Mouse (Mus musculus) regulatory T cell (primary cell): Measurements from ENCODE around the gene Tmeff1.

Experiments used
- in situ Hi-C: fragments of 300-600 bp; cut with MboI, MseI; formaldehyde crosslinking; loops from one replicate; pipeline ENCODE4 v1.15.1; 2025; ENCODE audit warnings: high pct_unique_total_duplicates

Gene Tmeff1

DNA sequence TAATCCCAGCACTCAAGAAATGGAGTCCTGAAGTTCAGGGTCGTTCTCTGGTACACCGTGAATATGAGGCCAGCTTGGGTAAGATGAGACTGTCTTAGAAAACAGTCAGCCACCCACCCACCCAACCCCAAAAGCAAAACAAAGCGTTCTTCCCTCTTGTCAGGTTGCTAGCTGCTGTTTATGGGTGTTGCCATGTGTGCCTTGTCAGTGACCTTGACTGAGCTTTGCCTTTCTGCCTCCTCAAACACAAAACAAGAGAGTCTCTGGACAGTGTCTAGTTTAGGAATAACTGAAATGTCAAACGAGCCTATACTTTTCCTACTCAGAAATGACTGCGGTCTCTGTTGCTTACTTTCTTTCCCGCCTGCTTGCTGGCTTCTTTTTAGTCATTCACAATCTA is 37.3 kb downstream of the Tmeff1 start:
- in situ Hi-C loops, result no loop called here

DNA sequence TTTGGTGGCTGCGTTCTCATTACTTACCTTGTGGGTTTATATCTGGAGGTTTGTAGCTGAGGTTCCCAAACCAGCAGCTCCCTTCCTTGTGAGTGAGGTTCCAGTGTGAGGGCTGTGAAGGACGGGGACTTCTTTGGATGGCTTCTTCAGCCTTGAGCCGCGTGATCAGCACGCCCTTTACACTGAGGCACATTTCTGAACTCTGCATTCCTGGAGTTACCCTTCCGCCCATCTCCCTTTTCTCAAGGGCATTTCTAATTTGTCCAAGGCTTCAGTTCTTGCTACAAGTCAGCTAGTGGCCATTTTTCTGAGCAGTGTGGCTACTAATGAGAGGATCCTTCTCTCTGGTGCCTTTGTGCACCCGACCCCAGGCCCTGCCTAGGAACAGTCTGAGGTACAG is 38.0 kb downstream of the Tmeff1 start:
- in situ Hi-C loops, result no loop called here

DNA sequence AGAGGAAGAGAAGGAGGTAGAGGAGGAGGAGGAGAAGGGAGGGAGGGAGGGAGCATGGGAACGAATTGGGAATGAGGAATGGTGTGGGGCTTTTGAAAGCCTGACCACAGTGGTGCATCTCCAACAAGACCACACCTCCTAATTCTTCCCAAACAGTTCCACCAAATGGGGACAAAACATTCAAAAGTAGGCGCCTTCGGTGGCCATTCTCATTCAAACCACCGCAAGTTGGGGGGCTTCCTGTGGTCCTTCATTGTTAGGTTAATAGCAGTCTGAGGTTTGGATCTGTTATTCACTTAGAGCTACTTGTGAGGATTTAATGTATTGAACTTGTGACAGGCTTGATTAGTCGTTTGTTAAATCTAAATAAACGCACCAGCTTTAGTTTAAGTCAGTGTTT is 40.0 kb downstream of the Tmeff1 start:
- in situ Hi-C loops, result no loop called here

DNA sequence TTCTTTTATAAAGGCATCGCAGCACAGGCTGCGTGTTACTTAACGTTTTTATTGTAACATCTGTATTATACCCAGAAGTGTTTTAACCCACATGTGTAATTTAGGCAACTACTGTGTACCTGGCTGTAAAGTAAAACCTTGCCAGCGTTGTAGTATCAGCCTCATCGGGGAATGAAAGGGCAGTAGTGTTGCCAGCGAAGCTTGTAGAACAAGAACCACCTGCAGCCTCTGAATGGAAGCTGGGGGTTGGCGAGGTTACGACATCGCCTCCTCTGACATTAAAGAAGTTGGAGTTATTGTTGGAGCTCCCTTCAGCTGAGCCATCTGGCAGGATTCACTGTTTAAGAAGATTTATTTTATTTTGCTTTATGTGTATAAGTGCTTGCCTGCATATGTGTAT is 40.9 kb downstream of the Tmeff1 start:
- in situ Hi-C loops, result no loop called here

DNA sequence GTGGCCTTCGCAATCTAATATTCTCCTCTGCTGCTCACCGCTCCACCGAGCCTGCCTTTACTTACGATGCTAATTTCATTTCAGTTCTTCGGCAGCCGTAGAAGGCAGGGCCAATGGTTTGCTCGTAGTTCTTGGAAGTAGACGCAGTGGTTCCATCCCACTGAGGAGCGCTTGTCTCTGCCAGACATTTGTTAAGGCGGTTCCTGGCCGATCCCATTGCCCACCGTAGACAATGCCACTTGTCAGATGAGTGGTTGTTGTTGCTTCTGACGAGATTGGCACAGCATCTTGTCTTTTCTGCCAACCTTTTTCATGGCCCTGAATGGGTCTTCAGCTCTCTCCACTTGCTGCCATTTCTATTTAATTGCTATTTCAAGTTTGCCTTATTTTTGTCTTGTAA is 44.5 kb downstream of the Tmeff1 start:
- in situ Hi-C loops, result no loop called here

DNA sequence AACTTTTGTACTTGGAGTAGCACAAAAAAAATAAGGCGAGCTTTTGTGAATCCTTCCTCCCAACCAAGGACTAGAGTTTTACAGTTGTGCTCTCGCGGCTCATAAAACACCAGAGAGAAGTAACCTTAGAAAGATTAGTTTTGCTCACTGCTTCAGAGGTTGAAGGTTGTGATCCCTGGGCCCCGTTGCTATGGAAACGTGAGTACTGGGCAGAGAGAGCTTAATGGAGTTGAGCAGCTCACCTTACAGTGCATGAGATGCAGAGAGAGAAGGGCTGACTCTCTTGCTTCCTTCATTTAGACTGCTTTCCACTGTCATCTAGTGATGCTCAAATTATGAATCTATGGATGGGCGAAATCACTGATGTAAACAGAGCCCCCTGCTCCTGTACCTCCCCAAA is 48.6 kb downstream of the Tmeff1 start:
- in situ Hi-C loops, result no loop called here

DNA sequence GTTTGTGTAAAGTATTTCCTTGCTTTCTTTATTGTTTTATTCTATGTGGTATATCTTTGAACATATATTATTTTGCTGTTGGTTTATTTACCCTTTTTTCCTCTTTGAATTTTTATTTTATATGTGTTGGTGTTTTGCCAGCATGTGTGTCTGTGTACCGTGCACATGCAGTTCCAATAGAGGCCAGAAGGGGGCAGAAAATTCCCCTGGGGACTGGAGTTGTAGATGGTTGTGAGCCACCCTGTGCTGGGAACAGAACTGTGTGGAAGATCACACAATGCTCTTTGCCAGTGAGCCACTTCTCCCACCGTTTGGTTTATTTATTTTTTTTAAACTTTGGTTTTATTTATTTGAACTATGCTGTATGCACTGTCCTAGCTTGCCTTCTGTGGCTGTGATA is 49.1 kb downstream of the Tmeff1 start:
- in situ Hi-C loops, result no loop called here

DNA sequence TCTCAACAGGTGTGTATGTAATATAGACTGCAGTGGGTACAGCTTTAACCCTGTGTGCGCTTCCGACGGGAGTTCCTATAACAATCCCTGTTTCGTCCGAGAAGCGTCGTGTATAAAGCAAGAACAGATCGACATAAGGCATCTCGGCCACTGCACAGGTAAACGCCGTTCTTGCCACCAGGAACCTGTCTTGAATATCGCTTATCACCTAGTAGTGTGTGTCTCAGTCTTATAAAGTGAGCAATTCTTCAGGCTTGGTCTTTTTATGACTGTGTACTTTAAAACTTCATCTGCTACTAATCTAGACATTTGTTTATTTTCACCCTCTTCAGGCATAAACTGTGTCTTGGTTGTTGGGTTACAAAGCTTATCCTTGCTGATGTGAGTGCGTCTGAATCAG is 51.9 kb downstream of the Tmeff1 start:
- in situ Hi-C loops, result no loop called here

DNA sequence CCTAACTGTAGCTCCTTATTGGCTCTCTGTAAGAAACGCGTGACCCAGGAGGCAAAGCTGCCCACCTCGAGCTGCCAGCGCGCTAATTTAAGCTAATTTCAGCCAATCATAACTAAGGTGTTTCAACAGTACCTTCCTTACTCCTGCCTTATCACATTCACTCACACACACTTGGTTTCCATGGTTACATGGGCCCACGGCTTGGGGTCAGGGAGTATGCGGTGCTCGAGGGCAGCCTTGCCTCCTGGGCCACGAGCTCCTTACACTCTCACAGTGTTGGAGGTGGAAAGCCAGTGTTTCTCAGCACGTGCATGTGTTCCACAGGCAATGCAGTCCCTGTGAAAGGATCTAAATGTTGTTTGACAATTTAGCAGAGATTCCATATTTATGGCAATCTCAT is 53.2 kb downstream of the Tmeff1 start:
- in situ Hi-C loops, result no loop called here

DNA sequence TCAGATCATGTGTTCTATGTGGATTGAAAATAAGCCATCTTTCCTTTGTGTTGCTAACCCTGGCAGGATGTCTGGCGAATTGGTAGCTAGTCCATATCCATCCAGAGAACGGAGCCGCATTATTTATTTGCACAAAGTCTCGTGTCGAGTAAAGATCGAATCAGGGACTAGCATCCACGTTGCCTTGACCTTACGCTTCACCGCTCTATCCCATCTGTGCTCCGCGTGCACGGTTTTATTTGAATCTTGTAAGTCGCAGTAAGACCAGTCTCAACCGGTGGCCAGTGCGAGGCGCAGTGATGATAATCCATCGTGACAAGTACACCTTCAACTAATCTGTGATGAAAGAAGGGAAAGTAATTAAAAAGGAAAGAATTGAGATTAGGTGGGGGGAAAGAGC is 54.5 kb downstream of the Tmeff1 start:
- in situ Hi-C loops, result no loop called here

DNA sequence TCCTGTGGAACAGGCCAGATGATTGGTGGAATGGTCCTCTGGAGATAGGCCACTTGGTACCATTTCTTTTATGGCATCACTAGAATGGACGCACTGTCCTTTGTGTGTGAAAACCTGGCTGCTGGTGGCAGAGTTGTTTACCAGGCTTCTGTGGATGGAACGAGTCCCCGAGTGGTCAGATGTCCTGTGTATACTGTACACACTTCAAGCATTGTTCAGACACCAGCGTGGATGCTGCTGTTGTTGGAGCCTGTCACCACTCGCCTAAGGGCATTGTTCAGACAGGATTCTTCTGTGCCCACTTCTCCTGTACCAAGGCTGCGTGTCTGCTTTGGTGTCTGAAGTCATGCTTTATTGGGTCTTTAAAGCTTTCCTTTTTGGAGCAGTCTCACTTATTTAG is 58.8 kb downstream of the Tmeff1 start:
- in situ Hi-C loops, result no loop called here

DNA sequence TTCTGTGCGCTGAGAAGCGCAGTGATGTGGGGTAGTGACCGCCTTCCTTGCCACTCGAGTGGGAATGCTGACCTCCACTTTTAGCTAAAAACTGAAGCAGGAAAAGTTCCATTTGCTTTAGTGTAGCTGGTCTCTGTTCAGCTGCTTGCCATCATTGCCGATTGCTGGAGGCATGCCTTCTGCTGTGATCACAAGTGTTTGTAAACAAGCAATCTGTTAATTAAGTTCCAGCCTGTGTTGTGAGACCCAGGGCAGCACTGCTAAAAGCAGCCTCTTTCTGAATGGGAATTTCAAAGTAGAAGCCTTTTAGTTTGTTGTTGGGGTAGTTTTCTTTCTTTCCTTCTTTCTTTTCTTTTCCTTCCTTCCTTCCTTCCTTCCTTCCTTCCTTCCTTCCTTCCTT is 61.2 kb downstream of the Tmeff1 start:
- in situ Hi-C loops, result no loop called here

DNA sequence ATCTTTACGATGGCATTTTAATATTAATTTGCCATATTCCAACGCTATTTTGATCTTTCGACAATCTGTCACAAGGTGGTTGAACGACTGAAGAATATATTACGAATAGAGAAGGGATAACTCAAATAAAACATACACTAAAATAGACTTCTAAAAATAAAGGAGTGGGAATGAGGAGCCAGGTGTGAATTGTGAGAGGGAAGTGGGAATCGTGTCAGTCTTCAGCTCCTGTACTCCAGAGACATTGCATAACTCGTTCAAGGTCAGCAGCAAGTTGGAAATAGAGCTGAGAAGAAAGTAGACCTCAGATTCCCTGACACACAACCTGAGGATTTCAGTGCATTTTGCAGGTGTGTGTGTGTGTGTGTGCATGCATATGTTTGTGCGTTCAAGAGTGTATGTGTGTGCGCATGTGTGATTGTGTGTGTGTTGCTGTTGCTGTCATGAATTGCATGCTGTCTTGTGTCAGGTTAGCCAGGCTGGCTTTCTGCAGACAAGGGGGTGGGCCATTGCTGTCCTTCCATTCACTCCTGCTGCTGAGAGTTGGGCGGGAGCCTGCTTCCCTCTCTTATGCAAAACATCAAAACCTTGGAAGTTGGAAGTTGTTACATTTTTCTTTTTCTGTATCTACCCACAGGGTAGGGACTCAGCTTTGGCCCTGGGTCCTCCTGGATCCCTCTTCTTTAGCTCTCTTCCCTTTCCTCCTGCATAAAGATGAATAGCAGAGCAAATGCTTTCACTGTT is 65.8 kb downstream of the Tmeff1 start:
- in situ Hi-C loops, result no loop called here

DNA sequence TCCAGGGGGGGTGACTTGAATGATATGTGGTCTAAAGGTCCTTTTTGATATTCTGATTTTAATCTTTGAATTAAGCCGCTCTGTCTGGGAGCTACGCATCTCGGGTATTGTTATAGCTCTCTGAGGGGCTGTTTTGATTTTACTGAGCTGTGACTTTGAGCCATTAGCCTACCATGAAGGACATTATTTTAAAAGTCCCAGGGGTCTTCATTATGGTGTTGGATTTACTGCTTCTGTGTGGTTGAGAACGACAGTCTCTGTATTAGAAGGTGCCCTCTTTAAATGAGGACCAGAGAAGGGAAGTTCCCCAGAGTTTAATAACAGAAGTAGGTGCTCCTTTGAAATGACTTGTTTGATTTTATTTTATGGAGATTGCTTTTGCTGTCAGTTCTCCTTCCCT is 69.1 kb downstream of the Tmeff1 start:
- in situ Hi-C loops, result no loop called here

DNA sequence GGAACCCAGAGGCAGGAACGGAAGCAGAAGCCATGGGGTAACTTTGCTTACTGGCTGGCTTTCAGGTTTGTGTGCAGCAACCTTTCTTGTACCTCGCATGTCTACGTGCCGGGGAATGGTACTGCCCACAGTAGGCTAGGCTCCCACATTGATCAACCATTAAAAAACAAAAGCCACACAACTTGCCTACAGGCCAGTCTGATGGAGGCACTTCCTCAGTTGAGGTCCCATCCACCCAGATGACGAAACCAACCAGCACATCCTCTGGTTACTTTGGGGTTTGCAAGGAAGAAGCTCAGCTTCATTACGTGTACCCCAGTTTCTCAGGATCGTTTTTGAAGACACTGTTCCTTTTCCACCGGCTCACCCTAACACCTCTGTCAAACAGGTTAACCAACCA is 71.6 kb downstream of the Tmeff1 start:
- in situ Hi-C loops, result no loop called here

DNA sequence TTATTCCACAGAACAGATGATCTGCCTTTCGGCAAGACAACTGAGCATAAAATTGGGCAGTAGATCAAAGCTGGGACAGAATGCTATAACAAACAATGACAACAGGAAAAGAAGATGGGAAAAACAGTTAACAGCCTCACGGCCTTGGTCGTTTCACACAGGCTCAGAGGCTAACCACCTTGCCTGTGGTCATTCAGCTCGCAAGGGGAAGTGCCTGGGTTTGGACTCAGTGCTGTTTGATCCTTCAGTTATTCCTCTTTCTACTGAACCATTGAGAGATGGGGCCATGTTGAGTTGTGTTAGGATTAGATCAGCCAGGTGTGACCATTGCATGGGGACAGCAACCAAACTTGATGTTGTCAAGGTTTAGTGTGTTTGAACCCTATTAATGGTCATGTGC is 75.2 kb downstream of the Tmeff1 start:
- in situ Hi-C loops, result no loop called here

DNA sequence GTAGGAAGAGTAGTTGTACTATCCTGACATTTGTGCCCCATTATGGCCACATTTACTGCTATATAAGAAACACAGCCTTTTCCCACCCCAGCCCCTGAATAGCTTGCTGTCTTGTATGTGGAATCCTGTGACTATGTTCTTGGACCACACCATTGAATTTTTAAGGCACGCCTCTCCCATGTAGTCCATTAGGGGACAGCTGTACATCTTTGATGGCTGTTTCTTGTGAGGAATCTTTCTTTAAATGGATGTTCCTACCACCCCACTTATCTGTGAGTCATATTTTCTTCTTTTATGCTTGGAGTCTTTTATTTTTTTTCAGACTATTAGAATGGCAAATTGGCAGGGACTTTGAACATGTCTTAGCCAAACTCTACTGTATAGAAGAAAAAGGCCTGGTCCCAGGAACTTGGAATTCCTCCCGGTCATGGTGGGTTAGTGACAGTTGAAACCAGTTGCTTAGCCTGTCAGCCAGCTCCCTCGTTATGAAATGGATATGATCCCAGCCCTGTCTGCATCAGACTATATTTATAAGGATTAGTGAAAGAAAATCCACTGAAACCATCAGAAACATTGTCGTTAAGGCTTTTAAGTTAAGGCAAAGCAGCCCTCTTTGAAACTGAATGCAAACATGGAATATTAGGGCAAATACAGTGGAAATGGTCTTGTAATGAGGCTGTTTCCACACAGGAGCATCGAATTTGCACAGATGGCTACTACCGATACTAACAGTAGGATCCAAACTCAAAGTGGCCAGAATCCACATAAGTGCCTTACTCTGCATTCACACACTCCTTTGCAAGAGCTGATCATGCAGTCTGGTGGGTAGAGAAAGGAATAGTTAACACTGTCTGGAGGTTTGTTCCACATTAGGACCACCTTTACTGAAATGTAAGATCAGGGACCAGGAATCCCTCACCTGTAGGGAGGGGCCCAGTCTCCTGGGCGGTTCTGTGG is 75.9 kb downstream of the Tmeff1 start:
- in situ Hi-C loops, result no loop called here

DNA sequence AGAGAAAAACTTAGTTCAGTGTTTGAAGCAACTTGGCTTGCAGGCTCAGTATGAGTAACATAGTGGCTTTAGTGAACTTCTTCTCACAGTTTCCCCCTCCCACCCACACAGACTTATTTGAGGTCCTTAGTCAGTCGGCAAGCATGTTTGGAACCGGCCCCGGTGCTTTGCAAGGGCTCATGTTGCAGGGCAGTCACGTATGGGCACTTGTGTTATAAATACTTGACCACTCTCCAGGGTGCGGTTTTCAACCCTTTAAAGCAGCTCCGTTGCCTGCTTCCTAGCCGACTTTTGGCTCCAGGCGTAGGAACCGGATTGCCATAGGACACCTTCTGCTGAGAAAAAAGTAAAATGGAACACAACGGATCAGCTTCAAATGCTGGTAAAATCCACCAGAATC is 78.3 kb downstream of the Tmeff1 start, which contains the start of gene Cavin4:
Gene Cavin4 (plus strand): TSS at position 244 of the 400 bp plus-strand sequence.
- in situ Hi-C loops, result no loop called here

DNA sequence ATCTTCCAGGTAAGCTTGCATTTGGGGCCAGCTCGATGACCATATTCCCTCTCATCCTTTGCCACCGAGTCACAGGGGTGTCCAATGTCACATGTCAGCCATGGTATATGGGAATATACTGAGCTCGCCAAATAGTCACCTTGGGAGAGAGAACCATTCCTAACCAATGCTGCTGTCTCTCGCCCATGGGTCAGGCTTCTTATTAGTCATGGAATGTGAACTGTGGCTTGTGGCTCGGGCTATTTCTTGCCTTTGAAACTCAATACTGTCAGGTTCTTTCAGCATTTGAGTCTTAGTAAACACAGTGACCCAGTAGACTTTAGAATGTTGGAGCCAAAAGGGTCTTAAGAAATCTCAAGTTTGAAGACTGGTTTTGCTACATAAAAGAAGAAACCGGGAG is 79.0 kb downstream of the Tmeff1 start:
- in situ Hi-C loops, result no loop called here

DNA sequence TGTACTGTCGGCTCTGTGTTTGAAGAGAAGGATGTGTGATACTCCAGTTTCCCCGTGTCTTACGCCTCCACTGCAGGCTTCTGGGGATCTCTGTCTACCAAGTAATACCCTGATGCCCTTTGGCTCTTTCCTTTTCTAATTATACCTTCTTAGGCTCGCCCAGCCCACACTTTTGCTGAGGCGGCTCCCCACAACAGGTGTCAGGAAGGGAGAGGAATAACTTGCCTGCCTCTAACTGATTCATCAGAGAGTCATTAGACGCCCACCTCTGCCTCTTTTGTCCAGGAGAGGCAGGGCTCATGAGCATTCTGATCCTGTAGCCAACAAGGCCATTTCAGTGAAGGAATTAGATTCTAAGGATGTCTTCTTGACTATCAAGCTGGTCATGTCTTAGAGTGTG is 82.3 kb downstream of the Tmeff1 start:
- in situ Hi-C loops, result no loop called here

DNA sequence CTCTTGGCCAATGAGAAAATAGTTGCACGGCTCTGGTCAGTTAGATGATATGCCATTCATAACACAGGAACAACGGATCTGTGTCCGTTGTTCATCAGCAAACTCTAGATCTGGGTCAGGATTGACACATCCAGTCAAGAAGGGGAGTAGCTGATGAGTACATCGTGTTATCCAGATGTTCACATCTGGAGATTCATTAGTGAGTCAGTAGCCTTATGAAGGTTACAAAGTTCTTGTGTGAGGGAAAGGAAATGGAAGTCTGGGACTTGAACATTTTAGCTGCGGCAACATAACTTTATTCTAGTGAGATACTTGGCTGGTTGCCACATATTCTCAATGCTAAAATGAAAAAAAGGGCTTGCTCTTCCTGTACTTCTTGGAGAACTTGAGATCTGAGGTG is 87.9 kb downstream of the Tmeff1 start:
- in situ Hi-C loops, result no loop called here

DNA sequence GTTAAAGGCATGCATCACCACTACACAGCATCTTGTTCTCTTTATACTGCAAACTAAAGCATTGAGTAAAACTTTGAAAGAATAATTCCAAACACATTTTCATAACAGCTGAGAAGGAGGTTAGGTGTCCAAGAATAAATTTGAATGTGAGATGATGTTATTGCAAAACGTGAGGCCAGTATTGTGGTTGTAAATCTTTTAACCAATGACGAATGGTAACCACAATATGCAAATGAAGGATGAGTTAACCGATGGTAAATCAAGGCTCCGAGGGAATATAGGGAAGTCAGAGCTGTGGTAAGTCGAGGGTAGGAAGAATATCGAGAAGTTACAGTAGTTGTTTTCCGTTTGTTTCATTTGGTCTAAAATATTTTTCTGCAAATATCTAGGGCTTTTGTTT is 89.4 kb downstream of the Tmeff1 start:
- in situ Hi-C loops, result no loop called here

DNA sequence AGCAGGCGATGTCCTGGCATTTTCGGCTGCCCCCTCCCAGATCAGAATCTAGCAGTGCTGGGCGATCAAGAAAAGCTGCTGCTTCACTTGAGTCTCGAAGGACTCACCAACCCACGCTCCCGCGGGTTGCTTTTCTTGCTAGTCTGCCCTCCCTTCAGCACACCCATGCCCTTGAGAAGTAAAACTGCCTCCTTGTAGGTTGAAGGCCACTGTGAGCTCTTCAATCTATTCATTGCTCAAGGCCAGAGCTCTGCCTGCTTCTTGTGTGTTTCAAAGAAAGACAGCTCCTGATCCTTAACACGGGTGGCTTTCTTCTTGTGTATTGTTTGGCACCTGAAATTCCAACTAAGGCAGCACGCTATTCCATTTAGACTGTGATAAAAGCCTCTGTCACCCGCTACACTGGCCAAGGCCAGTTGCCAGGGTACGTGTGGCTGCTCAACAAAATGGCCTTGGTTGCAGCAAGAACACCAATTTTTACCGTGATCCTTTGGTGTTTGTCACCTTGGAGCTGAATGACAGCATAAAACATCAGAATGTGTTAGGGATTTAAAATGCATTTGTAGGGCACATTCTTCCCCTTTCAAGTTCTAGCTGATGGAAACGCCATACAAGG is 91.7 kb downstream of the Tmeff1 start:
- in situ Hi-C loops, result no loop called here
